Mouse (Mus musculus) macrophage (primary cell): ENCODE data around the gene Grik4. TPM values are rescaled to one million over a fixed set of nuclear protein-coding genes. Genes with fewer than 3 reads are reported as not detected.

Experiments used
- H3K27ac ChIP-seq: fragments of 350-480 bp; formaldehyde crosslinking; 2 replicates; pipeline ENCODE4 v1.9.0; 2021
- H3K36me3 ChIP-seq: fragments of 350-480 bp; formaldehyde crosslinking; 2 replicates; pipeline ENCODE4 v1.9.0; 2021; ENCODE audit errors: inconsistent target
- H3K4me3 ChIP-seq: fragments of 350-480 bp; formaldehyde crosslinking; 2 replicates; pipeline ENCODE4 v1.9.0; 2021; ENCODE audit errors: inconsistent target
- H3K79me2 ChIP-seq: fragments of 350-480 bp; formaldehyde crosslinking; 2 replicates; pipeline ENCODE4 v1.9.0; 2021; ENCODE audit errors: inconsistent target
- WGBS: methylation state at CpG from one replicate; pipeline ENCODE4 v1.1.7; 2026; ENCODE audit warnings: inconsistent platforms; ENCODE audit not compliant: missing documents; 5-methylcytosine and 5-hydroxymethylcytosine counted together
- polyA plus RNA-seq: library from polyadenylated mRNA; stranded (reverse); fragments of 250-400 nt; gene quantifications from 3 replicates; pipeline ENCODE4 v1.2.4, GENCODE M21; 2018; ENCODE audit warnings: inconsistent platforms

Gene Grik4
- polyA plus RNA-seq, 1 experiment from 2014 or later: not detected

DNA sequence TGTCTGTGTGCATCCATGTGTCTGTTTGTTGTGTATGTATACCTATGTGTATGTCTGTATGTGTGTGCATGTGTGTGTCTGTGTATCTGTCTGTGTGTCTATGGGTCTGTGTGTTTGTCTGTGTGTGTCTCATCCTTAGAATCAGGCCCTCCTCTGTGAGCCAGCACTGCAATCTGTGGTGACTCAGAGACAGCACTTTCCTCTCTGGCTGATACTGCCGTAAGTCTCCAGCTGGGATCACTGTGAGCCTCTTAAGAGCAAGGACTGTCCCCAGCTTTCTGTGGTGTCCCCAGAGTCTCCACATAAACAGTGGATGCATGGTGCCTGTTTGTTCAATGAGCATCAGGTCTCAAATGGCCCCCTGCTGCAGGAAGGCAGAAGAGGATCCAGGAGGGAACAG is 127.5 kb downstream of the Grik4 start:
- Histone ChIP-seq H3K36me3 (no peaks in the 10 kb centered on the region), H3K27ac (no peak overlapping the region), H3K79me2 (no peaks in the 10 kb centered on the region), H3K4me3 (no peak overlapping the region)
- WGBS: 86% methylated on average over 1 of the region's 1 CpGs

DNA sequence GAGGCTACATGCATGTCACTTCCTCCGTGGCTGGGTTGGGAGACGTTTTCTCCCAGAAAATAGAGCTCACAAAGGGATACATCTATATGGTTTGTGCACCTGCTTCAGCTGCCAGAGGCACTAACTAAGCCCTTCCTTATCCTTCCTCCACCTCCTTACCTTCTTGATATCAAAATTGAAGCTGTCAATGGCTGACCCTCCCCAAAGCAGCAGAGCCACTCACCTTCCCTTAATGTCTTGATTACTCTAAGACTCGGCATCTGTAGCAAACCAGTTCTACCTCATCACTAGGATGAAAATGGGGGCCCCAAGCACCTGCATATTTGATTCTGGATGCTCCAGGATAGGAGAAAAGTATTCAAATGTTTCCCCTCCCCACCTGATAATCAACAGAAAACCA is 135.1 kb downstream of the Grik4 start:
- Histone ChIP-seq H3K27ac (no peak overlapping the region), H3K36me3 (no peaks in the 10 kb centered on the region), H3K79me2 (no peaks in the 10 kb centered on the region), H3K4me3 (no peak overlapping the region)
- 94% methylated on average over 3 of the region's 3 CpGs for WGBS

DNA sequence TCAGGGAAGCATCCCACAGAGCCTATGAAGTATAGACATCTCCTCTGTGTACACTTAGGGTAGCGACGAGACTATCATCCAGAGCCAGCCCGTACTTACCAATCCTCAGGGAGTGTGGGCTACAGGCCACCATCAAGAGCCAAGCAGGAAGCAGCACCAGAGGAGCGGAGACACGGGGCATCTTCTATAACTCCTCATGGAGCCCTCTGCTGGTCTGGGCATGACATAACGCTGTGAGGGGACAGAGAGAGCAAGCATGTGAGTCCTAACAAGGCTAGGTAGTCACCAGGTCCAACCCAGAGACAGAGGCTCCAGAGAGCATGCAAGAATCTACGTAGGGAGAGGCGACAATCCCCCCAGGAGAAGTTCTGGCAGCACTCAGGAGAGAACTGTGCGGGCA is 135.9 kb downstream of the Grik4 start:
- 70% methylated on average over 9 of the region's 9 CpGs for WGBS
- no peak overlapping the region for H3K4me3 ChIP-seq
- H3K27ac ChIP-seq: no peak overlapping the region
- no peaks in the 10 kb centered on the region for H3K36me3 ChIP-seq
- H3K79me2 ChIP-seq: no peaks in the 10 kb centered on the region

DNA sequence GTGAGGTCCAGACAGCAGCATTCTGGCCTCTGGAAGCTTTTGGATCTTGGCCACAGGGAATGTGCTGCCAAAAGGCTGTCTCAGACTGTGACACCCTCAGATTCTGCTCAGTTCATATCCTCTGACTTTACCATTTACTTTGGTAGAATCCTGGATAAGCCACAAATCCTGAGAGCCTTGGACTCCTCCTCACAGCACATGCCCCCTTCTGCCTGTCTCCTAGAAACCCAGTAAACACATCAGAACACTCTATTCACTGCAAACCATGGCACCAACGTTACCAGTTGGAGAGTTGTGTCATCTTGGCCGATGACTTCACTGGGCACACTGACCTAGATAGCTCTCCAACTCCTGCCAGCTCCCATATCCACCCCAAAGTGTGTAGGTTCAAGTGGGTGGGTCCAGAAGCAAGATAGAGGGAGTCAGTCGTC is 141.2 kb downstream of the Grik4 start:
- H3K27ac ChIP-seq: no peak overlapping the region
- WGBS: 56% methylated on average over 3 of the region's 3 CpGs
- no peak overlapping the region for H3K4me3 ChIP-seq

DNA sequence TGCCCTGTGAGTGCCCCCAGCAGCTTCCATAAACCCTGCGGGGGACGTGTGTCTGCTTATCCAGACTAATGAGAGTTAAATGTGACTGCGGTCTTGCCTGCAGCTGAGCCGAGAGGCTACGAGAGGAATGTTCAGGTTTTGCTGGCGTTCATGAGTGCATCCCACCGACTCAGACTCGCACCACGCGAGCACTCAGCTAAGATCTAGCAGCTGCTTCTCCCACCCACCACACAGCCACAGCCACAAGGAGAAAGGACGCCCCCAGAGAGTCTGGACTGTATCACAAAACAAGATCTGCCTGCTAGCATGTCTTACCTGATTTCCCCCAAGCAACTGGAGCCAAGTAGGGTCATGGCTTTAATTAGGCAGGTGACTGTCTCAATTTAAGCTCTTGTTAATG is 142.4 kb downstream of the Grik4 start:
- no peaks in the 10 kb centered on the region for H3K79me2 ChIP-seq
- H3K27ac ChIP-seq: no peak overlapping the region
- WGBS: 85% methylated on average over 11 of the region's 11 CpGs
- no peak overlapping the region for H3K4me3 ChIP-seq
- no peaks in the 10 kb centered on the region for H3K36me3 ChIP-seq

More for the DNA sequence above, 141.2 kb downstream of the Grik4 start:
- H3K79me2 ChIP-seq: no peaks in the 10 kb centered on the region
- H3K36me3 ChIP-seq: no peaks in the 10 kb centered on the region

DNA sequence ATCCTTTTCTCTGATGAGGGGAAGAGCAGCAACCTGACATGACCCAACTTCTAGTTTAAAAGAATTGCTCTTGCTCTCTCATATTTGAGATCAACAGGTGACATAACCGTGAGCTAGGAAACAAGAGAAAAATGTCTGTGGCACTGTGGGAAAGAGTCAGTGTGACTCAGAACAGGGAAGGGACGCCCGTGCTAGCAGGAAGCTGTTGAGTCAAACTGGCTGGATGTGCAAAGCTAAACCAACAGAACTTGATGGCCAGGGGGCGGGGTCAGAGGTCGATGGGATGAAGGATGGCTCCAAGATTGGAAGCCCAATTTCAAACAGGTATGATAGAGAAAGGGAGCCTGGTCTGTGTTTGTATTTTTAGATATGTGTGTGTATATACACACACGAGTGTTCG is 144.2 kb downstream of the Grik4 start:
- H3K36me3 ChIP-seq: no peaks in the 10 kb centered on the region
- H3K27ac ChIP-seq: no peak overlapping the region
- no peak overlapping the region for H3K4me3 ChIP-seq
- H3K79me2 ChIP-seq: no peaks in the 10 kb centered on the region
- WGBS: 70% methylated on average over 6 of the region's 7 CpGs

DNA sequence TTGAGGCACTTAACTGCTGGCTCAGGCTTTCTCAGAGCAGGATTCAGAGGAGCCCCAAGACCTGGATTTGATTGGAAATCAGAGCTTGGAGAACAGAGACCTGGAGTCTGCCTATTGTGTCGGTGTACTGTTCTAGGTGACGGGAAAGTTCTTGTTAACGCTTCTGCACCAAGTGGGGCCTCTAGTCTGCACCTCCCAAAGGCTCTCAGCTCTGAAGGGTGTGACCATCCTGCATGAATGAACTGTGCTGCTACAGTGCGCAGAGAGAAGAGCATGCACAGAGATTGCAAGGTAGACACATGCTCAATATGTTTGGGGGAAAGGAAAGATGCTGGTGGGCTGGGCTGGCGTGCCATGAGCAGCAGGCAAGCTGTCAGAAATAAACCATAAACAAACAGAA is 144.6 kb downstream of the Grik4 start:
- Histone ChIP-seq H3K27ac (no peak overlapping the region), H3K36me3 (no peaks in the 10 kb centered on the region)
- 87% methylated on average over 5 of the region's 5 CpGs for WGBS

DNA sequence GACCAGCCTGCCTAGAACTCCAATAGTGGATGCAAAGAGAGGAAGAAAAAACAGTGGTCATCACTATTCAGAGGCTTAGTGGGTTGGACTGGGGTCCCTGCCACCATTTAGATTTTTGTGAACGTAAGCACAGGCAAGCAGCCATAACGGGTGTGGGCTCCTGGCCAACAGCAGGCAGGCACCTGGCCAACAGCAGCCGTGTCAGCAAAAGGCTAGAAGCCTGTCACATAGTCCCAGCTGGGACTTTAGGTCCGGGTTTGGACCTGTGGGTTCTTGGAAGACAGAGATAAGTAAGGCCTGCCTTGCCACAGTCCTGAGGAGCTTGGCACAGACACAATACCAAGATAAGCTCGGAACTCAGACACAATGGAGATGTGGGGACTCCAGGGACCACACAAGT is 145.1 kb downstream of the Grik4 start:
- Histone ChIP-seq H3K36me3 (no peaks in the 10 kb centered on the region), H3K79me2 (no peaks in the 10 kb centered on the region), H3K27ac (no peak overlapping the region), H3K4me3 (no peak overlapping the region)
- 13% methylated on average over 5 of the region's 5 CpGs for WGBS

More for the DNA sequence above, 144.6 kb downstream of the Grik4 start:
- Histone ChIP-seq H3K79me2 (no peaks in the 10 kb centered on the region), H3K4me3 (no peak overlapping the region)

DNA sequence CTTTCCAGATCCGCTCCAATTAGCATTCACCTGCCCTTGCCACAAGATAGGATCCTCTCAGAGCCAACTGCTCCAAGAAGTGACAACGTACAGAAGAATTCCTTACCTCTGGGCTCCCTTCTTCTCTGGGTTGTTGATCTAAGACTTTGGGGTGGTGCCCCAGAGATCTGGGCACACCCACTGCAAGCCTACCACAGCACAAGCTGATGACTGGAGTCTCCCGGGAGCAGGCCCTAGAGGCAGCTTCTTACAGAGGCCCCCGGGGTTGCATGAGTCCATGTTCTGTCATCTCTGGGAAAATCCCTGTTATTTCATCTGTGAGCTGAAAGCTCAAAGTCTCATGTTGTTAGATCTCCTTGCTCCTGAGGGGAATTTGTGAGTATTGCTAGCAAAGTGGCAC is 146.0 kb downstream of the Grik4 start:
- no peak overlapping the region for H3K4me3 ChIP-seq
- H3K36me3 ChIP-seq: no peaks in the 10 kb centered on the region
- WGBS: 96% methylated on average over 4 of the region's 4 CpGs
- no peaks in the 10 kb centered on the region for H3K79me2 ChIP-seq
- H3K27ac ChIP-seq: no peak overlapping the region

DNA sequence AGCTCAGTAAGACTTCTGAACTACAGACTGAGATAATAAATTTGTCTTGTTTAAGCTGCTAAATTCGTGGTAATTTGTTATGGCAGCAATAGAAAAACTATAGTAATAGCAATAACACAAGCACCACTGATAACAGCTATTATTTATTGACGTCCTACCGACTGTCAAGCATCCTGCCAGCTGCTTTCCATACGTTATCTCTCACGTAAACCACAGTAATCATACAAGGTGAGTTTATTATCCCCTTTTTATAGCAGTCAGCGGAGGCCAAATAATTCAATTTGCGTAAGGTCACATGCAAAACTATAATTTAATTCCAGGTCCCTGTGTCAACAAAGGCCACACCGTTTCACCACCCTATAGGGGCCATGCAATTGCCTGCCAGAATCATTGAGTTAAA is 147.0 kb downstream of the Grik4 start:
- no peaks in the 10 kb centered on the region for H3K79me2 ChIP-seq
- H3K27ac ChIP-seq: no peak overlapping the region
- no peaks in the 10 kb centered on the region for H3K36me3 ChIP-seq
- 73% methylated on average over 8 of the region's 8 CpGs for WGBS
- H3K4me3 ChIP-seq: no peak overlapping the region

DNA sequence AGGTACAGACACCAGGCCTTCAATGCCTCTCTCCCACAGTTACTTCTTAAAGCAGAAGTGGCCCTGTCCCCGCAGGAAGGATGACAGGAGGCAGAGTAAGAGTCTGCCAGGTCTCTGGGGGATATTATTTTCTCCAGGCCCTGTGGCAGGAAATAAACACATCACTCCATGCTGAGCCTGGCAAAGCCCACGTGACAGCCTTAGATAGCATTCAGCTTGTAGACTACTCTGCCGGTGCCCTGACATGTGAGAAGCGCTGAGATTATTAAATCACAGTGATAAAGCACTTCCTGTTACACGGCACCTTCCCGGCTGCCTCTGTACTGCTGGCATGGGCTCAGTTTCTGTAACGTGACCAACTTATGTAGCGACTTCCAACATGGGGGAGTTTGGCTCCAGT is 148.4 kb downstream of the Grik4 start:
- Histone ChIP-seq H3K36me3 (no peaks in the 10 kb centered on the region), H3K4me3 (no peak overlapping the region), H3K79me2 (no peaks in the 10 kb centered on the region), H3K27ac (no peak overlapping the region)
- 8% methylated on average over 8 of the region's 8 CpGs for WGBS

DNA sequence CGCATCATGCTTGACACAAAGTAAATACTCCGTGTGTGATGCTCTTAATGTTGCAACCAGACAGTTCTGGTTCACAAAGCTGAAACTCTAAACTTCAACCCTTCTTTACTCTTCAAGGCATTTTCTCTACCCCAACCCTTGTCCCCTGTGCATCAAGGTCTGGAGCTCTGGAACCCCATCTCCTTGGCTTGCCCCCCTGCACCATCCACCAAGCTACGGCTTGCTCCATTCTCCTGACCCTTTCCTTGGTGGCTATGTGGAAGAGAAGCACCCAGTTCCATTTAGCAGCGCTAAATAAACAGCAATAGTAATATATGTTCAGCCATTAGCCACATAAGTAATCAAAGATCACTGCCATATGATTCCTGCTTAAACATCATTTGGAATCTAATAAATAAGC is 150.3 kb downstream of the Grik4 start:
- H3K79me2 ChIP-seq: no peaks in the 10 kb centered on the region
- no peaks in the 10 kb centered on the region for H3K36me3 ChIP-seq
- no peak overlapping the region for H3K27ac ChIP-seq
- H3K4me3 ChIP-seq: no peak overlapping the region
- 84% methylated on average over 4 of the region's 4 CpGs for WGBS

DNA sequence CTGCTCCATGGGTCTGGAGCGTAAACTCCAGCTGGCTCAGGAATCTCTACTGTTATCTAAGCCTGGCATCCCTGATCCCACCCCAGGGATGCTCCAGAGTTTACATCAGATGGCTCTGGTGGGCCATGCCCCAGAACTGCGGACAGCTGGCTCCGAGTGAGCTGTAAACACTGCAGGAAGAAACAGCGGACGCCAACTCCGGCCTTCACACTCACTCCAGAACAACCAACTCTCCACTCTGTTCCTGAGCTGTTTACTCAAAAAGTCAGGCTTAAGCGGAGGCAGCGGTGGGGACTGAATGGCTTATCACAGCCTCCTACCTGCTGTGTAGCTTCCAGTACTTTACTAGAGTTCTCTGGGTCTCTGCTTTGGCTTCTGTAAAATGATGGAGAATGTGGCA is 150.7 kb downstream of the Grik4 start:
- Histone ChIP-seq H3K4me3 (no peak overlapping the region), H3K36me3 (no peaks in the 10 kb centered on the region), H3K79me2 (no peaks in the 10 kb centered on the region), H3K27ac (no peak overlapping the region)
- WGBS: 74% methylated on average over 8 of the region's 8 CpGs

DNA sequence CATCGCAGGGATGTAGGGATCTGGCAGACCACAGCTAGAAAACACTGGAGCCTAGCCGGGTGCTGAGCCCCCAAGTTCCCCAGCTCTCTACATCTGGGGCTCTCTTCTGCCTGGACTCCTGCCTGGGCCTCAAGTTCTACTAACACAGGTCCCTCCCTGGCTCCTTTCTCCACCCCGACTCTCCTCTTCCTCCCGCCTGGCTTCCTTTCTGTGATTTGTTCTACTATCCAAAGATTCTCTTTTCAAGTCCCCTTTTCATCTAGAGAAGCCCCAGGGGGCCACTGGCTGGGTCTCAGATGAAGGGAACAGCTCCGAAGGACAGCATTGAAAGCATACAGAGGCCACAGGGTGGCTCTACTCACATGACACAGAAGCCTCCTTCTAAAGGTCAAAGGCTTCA is 151.9 kb downstream of the Grik4 start:
- 89% methylated on average over 5 of the region's 5 CpGs for WGBS
- Histone ChIP-seq H3K4me3 (no peak overlapping the region), H3K27ac (no peak overlapping the region), H3K36me3 (no peaks in the 10 kb centered on the region), H3K79me2 (no peaks in the 10 kb centered on the region)

DNA sequence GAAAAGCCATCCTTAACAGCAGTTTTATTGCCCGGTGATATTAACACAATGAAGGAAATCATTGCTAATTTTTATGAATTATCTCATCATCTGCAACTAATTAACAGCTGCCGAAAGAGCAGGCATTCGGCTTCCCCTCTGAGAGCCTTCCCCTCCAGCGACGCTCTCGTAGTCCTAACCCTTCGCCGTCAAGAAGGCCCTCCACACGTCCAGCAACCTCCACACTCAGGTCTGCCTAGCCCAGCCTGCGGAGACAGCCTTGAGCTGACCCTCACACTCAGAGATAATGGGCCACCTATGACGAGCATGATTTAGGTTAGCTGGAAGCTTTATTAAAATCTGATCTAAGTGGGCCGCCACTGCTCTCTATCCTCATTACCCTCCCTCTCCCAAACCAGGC is 152.5 kb downstream of the Grik4 start:
- WGBS: 96% methylated on average over 12 of the region's 12 CpGs
- no peak overlapping the region for H3K4me3 ChIP-seq
- no peaks in the 10 kb centered on the region for H3K36me3 ChIP-seq
- H3K27ac ChIP-seq: no peak overlapping the region
- no peaks in the 10 kb centered on the region for H3K79me2 ChIP-seq

DNA sequence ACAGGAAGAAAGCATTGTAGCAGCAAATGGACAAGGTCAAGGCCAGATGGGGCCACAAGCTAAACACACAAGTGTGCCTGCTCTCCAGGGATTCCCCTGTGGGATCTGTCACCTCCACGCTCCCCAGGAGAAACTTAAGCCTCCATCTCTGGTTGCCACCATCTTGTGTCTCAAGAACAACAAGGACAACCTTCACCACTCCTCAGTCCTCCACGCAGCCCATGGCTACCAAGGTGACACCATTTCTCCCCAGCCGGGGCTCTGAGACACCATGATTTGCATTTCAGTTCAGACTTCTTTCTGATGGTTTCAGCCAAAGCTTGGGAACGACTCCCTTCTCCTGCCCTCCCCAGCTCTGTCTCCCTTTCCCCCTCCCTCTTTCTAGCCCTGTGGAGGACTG is 152.9 kb downstream of the Grik4 start:
- 88% methylated on average over 4 of the region's 4 CpGs for WGBS
- Histone ChIP-seq H3K4me3 (no peak overlapping the region), H3K79me2 (no peaks in the 10 kb centered on the region), H3K27ac (no peak overlapping the region), H3K36me3 (no peaks in the 10 kb centered on the region)
